22 mouse cellular contexts compared by ENCODE assay signal in the genomic region with DNA sequence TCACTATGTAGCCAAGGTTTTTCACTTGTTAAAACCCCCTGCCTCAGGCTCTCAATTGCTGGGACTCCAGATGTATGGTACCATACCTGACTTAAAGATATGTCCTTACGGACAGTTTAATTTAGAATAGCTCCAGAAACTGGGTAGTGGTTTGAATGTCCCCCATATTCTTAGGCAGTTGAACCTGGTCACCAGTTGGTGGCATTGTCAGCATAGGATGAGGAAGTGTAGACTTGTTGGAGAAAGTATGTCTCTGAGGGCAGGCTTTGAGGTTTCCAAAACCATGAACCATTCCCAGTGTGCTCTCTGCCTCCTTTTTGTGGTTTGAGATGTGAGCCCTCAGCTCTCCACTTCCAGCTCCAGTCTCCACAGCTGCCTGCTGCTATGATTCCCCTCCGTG.
DNase-seq lines count a peak whose midpoint lies in the region; ATAC-seq and TF ChIP-seq lines count a peak whose summit lies in the region.
"Had no signal": no experiment of that assay in that cellular context is flagged by ENCODE, and none has a peak within 500 bp of the region (broad histone marks: within the 10 kb centered on the region; RNA-seq: fewer than 3 reads in every experiment).

No protein-coding gene starts in this region.

- TF ChIP-seq CTCF in heart, postnatal 0 days (IDR thresholded peaks at IDR 0.05; ENCODE audit: low read depth): peak; percentile 18; the same call in 1 of the 2 replicates
- peak; percentile 31; the same call in 1 of the 2 replicates for TF ChIP-seq CTCF in lung, embryonic 14.5 days (IDR thresholded peaks at IDR 0.05; ENCODE audit: low read depth)
- TF ChIP-seq CTCF in stomach, postnatal 0 days (IDR thresholded peaks at IDR 0.05; ENCODE audit: low read depth): peak; percentile 60

- no peak overlapping the region for H3K4me3 ChIP-seq in heart, postnatal 0 days (ENCODE audit: low read depth, low read length)
- no peak overlapping the region for H3K4me3 ChIP-seq in lung, embryonic 14.5 days (ENCODE audit: low read depth, low read length)
- no peak overlapping the region for H3K4me3 ChIP-seq in stomach, postnatal 0 days (ENCODE audit: low read depth, low read length)
- H3K4me3 ChIP-seq: embryonic facial prominence, embryonic 15.5 days; forebrain, embryonic 10.5 days; heart, embryonic 13.5 days; liver, embryonic 15.5 days; stomach, embryonic 15.5 days had no signal

- H3K27me3 ChIP-seq in heart, postnatal 0 days (ENCODE audit: control insufficient read depth, insufficient read depth, low read length): no peaks in the 10 kb centered on the region
- no peaks in the 10 kb centered on the region for H3K27me3 ChIP-seq in lung, embryonic 14.5 days (ENCODE audit: insufficient read depth, low read length)
- no peaks in the 10 kb centered on the region for H3K27me3 ChIP-seq in stomach, postnatal 0 days (ENCODE audit: control insufficient read depth, insufficient read depth, low read length)
- H3K27me3 ChIP-seq: embryonic facial prominence, embryonic 15.5 days; heart, embryonic 13.5 days; liver, embryonic 15.5 days; stomach, embryonic 15.5 days had no signal

- H3K27ac ChIP-seq in heart, postnatal 0 days (ENCODE audit: low read depth): no peak overlapping the region
- no peak overlapping the region for H3K27ac ChIP-seq in lung, embryonic 14.5 days (ENCODE audit: low read depth)
- H3K27ac ChIP-seq in stomach, postnatal 0 days (replicated peaks): no peak overlapping the region
- H3K27ac ChIP-seq: embryonic facial prominence, embryonic 15.5 days; forebrain, embryonic 10.5 days; heart, embryonic 13.5 days; liver, embryonic 15.5 days; stomach, embryonic 15.5 days had no signal

- no peak overlapping the region for H3K4me2 ChIP-seq in heart, postnatal 0 days (ENCODE audit: low read depth, low read length)
- H3K4me2 ChIP-seq in lung, embryonic 14.5 days: no peak overlapping the region
- H3K4me2 ChIP-seq in stomach, postnatal 0 days (replicated peaks; ENCODE audit: low read depth): no peak overlapping the region
- H3K4me2 ChIP-seq: embryonic facial prominence, embryonic 15.5 days; heart, embryonic 13.5 days; liver, embryonic 15.5 days; stomach, embryonic 15.5 days had no signal

- H3K36me3 ChIP-seq in heart, postnatal 0 days (replicated peaks; ENCODE audit: control insufficient read depth, insufficient read depth, low read length): no peaks in the 10 kb centered on the region
- H3K36me3 ChIP-seq in lung, embryonic 14.5 days (ENCODE audit: insufficient read depth): no peaks in the 10 kb centered on the region
- H3K36me3 ChIP-seq in stomach, postnatal 0 days (ENCODE audit: control insufficient read depth, insufficient read depth, low read length): no peaks in the 10 kb centered on the region
- H3K36me3 ChIP-seq: embryonic facial prominence, embryonic 15.5 days; forebrain, embryonic 10.5 days; G1E; heart, embryonic 13.5 days; liver, embryonic 15.5 days; stomach, embryonic 15.5 days had no signal

- WGBS in heart, postnatal 0 days: 68% methylated on average over 2 of the region's 2 CpGs
- 87% methylated on average over 2 of the region's 2 CpGs for WGBS in lung, embryonic 14.5 days
- WGBS in stomach, postnatal 0 days: 79% methylated on average over 2 of the region's 2 CpGs

- no peak overlapping the region for H3K9ac ChIP-seq in heart, postnatal 0 days (replicated peaks; ENCODE audit: low read depth, low read length)
- no peak overlapping the region for H3K9ac ChIP-seq in lung, embryonic 14.5 days
- no peak overlapping the region for H3K9ac ChIP-seq in stomach, postnatal 0 days (ENCODE audit: low read length)
- H3K9ac ChIP-seq: embryonic facial prominence, embryonic 15.5 days; forebrain, postnatal 0 days; heart, embryonic 13.5 days; liver, embryonic 15.5 days; stomach, embryonic 15.5 days had no signal

- no peak for TF ChIP-seq EP300 in heart, postnatal 0 days (IDR thresholded peaks at IDR 0.05; ENCODE audit: low read depth)
- no peak for TF ChIP-seq EP300 in stomach, postnatal 0 days (optimal IDR thresholded peaks at IDR 0.05)

- intact Hi-C loops in heart, postnatal 36 days (cut with DNase I): loop anchor here (5.0 kb wide), 1 partner anchor 95 kb away; the partner anchor contains the start of gene Kctd15

- DNase-seq in heart, postnatal 0 days (ENCODE audit: low spot score): no peak
- DNase-seq in heart, postnatal 36 days: no peak
- DNase-seq in lung, embryonic 14.5 days: peak; percentile 24
- DNase-seq in lung, adult 18-20 months: no peak
- DNase-seq in Muller cell, postnatal 12 days (ENCODE audit: inconsistent ontology term): peak; percentile 14
- no peak for DNase-seq in stomach, postnatal 0 days (ENCODE audit: low spot score)
- DNase-seq in cerebellum, postnatal 4 days (ENCODE audit: low spot score in 2 of 2): no peak
- DNase-seq: cerebellum, adult 8-10 months; forebrain, postnatal 0 days; kidney, adult 9 months; layer of hippocampus, postnatal 36 days; lung, postnatal 36 days; right cerebral cortex, postnatal 25 days; thymus, adult 2 months had no signal

- H3K9me3 ChIP-seq in heart, postnatal 0 days (replicated peaks; ENCODE audit: control insufficient read depth, low read length): no peaks in the 10 kb centered on the region
- H3K9me3 ChIP-seq in lung, embryonic 14.5 days (ENCODE audit: low read depth, low read length): no peaks in the 10 kb centered on the region
- no peaks in the 10 kb centered on the region for H3K9me3 ChIP-seq in stomach, postnatal 0 days (ENCODE audit: control insufficient read depth, low read length)
- H3K9me3 ChIP-seq: embryonic facial prominence, embryonic 15.5 days; forebrain, embryonic 10.5 days; liver, embryonic 15.5 days; stomach, embryonic 15.5 days had no signal

- no peak for ATAC-seq in heart, postnatal 0 days (ENCODE audit: insufficient read depth, low read depth)
- ATAC-seq in lung, embryonic 14.5 days (ENCODE audit: insufficient read depth): no peak
- no peak for ATAC-seq in stomach, postnatal 0 days (ENCODE audit: low FRiP score, low TSS enrichment)
- ATAC-seq: CD4-positive, CD25-positive, alpha-beta regulatory T cell, adult 4 months; forebrain, postnatal 0 days; midbrain, embryonic 16.5 days had no signal

- no peaks in the 10 kb centered on the region for H3K4me1 ChIP-seq in heart, postnatal 0 days (ENCODE audit: control insufficient read depth, insufficient read depth)
- H3K4me1 ChIP-seq in lung, embryonic 14.5 days (ENCODE audit: insufficient read depth): no peaks in the 10 kb centered on the region
- H3K4me1 ChIP-seq in stomach, postnatal 0 days (replicated peaks; ENCODE audit: control insufficient read depth, insufficient read depth): no peaks in the 10 kb centered on the region
- H3K4me1 ChIP-seq: embryonic facial prominence, embryonic 15.5 days; forebrain, embryonic 10.5 days; heart, embryonic 13.5 days; liver, embryonic 15.5 days; stomach, embryonic 15.5 days had no signal

Comparison
In these comparisons a context has a peak if more than half of its experiments do, and no peak if none do; other contexts are left out.
1. DNase-seq: peak in lung, embryonic 14.5 days (single experiment) and Muller cell, postnatal 12 days (single experiment); none in heart, postnatal 0 days (single experiment), heart, postnatal 36 days (0 of 2), lung, adult 18-20 months (0 of 2), stomach, postnatal 0 days (single experiment) and cerebellum, postnatal 4 days (0 of 2).
2. Peak in every context shown above with its lines, with median percentiles within 50 percentile points of each other: CTCF ChIP-seq.